Mouse (Mus musculus): Measurements from ENCODE around the gene Eml2.

The Eml2 gene

DNA sequence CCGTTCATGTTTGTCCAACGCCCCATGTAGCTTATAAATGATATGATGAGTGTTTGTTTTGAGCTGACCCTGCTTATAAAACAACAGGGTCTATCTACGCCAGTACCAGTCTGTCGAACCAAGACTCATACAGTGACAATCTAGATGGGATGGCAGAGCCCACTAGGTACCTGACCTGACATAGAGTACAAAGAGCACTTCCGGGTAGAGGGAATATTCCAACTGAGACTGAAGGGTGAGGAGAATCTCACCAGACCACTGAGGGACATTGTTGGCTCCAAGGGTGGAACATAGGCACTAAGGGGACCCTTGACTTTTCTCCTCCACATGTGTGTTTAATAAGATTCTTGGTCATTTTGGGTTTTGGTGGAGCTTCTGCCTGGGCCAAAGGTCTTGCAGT, 53.2 kb downstream of the Eml2 start:
- no peak for DNase-seq (ENCODE audit: low read depth)

DNA sequence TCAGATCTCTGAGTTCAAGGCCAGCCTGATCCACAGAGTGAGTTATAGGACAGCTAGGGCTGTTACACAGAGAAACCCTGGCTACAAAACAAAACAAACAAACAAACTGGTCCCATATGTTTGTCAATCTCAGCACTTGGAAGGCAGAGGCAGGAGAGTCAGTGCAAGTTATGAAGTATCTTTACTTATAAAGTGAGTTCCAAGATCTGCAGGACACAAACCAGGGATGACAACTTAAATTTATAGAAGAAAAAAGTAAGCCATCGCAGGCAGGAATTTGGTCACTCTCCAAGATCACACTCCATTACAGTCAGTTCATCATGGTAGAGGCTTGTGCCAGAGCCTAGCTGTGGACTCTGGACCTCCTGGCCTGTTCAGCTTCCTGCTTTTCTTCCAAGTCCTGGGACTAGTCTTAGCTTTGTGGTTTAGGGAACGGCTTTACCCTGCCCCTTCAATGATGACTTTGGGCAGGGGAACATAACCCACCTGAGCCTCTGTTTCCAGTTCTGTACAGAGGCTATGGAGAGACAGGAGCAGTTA, 53.9 kb downstream of the Eml2 start:
- no peak for DNase-seq (ENCODE audit: low read depth)

DNA sequence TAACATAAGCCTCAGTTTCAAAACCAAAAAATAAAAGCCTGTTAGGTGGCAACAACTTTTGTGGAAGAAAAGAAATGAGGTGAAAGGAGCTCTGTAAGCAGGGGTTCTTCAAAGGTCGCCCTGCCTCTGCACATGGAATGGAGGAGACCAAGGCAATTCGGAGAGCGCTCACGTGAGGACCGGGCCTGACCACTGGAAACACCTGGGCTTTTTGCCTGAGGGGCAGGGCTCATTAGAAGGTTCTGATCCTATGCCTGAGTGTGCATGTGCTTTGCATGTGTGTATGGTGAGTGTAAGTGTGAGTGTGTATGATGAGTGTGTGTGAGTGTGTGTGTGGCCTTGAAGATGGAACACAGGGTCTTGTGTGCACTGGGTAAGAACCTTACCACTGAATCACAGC, 54.7 kb downstream of the Eml2 start:
- no peak for DNase-seq (ENCODE audit: low read depth)

DNA sequence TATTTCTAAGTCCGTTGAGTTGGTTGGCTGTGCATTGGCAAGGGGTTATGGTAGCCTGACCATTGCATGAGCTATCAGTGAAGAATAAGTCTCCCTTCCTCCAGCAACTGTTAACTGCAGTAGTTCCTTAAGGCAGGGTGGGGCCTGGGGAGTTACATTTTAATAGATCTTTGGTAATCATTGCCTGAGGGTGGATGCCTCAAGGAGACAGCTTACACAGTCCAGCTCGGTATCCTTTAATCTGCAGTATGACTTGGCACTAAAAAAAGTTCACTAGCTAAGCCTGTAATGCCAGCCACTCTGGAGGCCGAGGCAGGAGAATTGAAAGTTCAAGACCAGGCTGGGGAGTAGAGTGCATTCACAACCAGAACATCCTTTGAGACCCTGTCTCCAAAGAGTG, 55.6 kb downstream of the Eml2 start:
- no peak for DNase-seq (ENCODE audit: low read depth)

DNA sequence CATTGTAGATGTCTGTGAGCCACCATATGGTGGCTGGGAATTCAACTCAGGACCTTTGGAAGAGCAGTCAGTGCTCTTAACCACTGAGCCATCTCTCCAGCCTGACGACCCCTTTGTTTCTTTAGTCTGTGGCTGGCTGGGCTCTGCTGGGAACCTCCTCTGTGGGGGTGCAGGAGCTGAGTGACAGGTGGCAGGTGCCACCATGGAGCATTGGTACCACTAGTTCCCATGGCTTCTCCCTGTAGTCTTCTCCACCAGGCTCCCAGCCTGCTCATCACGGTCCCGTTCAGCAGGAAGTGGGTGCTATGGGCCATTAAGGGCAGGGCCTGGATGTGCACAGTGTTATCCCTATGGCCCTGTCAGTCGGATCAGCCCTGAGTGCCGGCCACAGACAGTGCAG, 58.4 kb downstream of the Eml2 start:
- no peak for DNase-seq (ENCODE audit: low read depth)

DNA sequence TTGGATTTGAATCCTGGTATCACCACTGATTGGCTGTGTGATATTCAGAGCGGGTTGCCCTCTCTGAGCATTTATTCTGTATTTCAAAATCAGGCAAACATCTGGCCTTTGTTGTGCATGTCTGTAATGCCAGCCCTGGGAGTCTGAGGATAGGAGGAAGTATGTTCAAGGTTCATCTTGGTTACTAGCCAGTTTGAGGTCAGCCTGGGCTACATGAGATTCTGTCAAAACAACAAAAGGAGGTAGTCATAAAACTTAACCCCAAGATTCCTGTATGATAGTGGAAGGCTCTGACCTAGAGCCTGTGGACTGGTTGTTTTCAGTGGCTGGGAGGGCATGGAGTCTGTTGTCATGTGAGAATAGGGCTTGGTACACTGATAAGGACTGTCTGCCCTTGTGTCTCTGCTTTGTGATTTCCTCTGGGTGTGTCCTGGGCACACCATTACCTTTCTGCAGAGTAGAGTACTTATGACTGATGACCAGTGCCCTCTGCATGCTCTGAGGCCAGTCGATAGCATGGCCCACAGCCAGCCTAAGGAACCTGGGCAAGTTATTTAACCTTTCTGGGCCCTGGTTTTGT, 59.0 kb downstream of the Eml2 start:
- no peak for DNase-seq (ENCODE audit: low read depth)

DNA sequence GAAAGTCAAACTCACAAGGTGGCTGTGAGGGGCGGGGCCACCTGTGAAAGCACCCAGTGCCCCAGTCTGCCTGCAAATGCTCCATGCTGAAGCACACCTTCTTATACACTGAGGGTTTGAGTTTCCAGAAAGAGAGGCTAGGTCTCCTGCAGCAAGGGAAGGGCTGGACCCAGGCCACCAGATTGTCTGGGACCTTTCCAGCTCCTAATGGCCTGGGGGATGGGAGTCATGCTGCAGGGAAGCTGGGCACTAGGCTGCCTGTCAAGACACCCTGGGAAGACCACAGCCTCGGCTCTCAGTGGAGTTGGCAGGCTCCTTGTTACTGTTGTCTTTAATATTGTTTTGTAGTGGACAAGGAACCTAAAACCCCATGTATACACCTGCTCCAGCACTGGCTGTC, 60.2 kb downstream of the Eml2 start:
- no peak for DNase-seq (ENCODE audit: low read depth)

DNA sequence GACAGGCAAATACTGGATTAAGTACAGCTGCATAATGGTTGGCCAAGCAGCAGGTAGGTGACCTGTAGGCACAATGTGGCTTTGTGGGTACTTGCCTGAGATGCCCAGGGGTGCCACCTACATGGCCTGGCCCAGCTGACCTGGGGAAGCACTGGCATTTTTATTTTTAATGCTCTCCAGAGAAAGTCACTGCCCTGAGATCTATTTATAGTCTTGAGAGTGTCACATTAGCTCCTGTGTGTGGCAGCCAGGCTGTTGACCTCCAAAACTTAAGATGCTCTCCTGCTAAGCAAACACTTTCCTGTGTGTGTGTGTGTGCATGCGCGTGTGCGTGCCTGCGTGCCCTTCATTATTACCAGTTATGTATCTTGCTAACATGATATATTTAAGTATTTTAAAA, 62.1 kb downstream of the Eml2 start:
- DNase-seq (ENCODE audit: low read depth) = no peak

DNA sequence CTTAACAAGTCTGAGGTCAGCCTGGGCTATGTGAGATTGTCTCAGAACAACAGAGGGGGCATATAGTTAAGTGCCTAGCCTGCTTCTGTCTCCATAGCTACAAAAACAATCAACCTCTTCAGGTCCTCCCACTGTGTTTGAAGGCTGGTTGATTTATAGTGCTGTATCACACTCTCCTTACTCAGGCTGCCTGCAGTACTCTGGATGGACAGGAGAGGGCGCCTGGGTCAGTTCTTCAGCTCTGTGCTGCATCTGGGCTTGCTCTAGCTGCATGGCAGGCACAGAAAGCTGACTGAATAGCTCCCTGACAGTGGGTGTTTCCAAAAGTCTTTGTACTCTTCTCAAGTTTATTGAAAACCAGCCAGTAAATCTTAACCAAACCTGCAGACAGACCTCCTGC, 63.2 kb downstream of the Eml2 start:
- peak; percentile 96 for DNase-seq (ENCODE audit: low read depth)

DNA sequence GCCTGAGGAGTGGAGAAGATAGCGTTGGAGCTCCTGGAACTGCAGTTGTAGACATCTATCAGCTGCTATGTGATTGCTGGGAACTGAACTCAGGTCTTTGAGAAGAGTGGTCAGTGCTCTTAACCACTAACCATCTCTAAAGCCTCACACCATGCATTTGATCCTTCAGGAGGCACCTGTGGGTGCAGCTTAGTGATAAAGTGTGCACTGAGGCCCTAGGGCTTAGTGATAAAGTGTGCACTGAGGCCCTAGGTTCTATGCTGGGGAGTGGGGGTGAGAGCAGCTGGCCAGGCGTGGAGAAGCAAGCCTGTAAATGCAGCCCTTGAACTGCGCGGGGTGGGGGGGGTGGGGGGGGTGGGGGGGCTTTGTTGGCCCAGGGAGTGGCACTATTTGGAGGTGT, 63.8 kb downstream of the Eml2 start:
- DNase-seq (ENCODE audit: low read depth) = no peak

DNA sequence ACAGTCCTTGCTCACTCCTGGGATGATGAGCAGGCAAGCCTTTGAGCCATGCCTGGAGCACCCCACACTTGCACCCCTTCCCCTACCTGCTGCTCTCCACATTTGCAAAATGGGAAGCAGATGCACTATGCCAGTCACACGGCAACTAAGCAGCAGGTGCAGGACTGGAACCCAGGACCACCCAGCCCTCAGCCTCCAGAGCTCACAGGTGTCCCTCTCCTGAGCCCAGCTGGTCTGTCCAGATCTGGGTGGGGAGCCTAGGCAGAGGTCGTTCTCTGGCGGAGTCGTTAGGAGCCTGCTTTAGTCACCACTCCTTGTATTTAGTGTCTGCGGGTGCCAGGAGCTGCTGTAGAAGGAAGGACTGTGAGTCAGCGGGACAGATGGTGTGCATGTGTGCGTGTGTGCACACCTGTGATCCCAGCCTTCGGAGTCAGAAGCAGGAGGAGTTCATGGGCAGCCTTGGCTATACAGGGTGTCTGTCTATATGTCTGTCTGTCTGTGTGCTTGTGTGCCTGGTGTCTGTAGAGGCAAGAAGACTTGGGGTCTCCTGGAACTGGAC, 64.8 kb downstream of the Eml2 start:
- no peak for DNase-seq (ENCODE audit: low read depth)

DNA sequence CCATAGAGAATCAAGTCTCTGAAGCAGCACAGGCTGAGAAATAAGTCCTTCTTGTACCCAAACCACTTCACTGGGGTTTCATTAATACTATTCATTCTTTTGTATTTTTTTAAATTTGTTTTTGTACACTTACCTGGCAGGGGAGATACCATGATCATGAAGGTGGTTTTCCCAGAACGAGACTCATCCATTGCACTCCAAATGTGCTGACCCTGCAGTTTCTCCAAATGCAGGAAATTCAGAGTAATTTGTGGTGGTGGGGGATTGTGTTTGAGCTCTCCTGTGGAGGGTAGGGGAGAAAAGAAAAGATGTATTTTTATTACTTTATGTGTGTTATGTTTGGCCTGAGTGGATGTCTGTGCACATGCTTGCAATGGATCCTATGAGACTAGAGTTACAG, 65.8 kb downstream of the Eml2 start:
- no peak for DNase-seq (ENCODE audit: low read depth)

DNA sequence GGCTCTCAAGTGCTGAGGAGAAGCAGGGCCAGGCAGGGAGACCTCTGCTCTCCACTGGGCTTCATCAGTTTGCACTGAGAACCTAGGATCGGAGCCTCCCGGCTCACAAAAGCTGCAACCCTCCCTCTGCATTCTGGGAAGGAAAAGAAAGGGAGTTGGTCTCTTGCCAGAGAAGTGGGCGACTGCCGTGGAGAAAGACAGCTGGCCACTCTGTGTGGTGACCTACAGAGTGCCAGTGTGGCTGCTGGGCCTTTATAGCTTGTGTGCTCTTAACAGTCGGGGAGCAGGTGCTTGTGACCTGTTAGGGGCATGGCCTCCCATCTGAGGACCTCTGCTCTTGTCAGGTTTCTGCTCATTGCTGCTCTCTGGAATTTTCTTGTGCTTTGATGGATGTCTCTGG, 67.6 kb downstream of the Eml2 start:
- no peak for DNase-seq (ENCODE audit: low read depth)

DNA sequence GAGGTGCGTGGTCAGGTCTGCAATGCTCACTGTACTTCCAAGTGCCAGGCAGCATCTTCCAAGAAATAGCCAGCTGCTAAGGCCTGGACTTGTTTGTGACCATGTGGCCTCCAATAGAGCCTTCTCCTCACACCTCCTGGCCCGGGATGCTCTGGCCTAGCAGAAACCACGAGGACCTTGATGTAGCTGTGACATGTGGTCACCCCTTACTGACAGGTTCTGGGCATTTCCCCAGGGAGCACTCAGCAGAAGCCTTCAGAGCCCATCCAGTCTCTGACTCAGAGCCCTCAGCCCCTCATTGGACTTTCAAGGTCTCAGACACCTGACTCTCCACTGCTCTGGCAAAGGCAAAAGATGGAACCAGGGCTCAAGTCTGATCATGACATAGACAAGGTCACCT, 68.9 kb downstream of the Eml2 start:
- DNase-seq (ENCODE audit: low read depth) = no peak

DNA sequence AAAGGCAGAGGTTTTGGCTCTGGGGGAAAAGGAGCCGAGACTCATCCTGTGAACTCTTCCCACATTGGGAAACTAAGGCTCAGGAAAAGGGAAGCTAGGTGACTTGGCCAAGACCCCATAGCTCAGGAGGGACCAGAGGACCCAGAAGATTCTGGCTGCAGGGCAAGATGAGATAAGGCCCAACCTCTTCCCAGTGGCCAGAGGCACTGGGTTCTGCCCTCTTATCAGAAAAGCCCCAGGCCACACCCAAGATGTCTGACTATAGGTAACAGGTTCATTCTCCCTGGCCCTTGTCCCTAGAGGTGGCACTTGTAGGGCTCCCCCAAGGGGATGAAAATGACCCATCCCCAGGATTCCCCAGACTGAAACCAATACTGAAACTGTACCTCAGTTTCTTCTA, 70.6 kb downstream of the Eml2 start:
- no peak for DNase-seq (ENCODE audit: low read depth)

DNA sequence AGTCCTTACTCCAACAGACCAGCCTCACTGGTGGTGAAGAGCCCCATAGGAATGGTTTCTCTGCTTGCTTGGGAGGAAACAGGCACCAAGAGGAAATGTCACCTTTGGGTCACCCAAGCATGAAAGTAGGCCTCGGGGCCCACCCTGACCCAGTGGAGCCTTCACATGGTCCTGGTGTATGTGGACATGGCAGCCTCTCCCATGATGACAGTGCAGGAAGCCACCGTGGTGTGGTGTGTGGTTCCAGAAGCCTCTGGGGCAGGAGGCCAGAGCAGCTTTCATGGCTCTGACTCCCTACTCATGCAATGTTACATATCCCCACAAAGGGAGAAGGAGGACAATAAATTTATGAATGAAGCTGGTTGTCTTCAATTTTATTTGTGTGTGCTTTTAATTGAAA, 71.3 kb downstream of the Eml2 start:
- no peak for DNase-seq (ENCODE audit: low read depth)

DNA sequence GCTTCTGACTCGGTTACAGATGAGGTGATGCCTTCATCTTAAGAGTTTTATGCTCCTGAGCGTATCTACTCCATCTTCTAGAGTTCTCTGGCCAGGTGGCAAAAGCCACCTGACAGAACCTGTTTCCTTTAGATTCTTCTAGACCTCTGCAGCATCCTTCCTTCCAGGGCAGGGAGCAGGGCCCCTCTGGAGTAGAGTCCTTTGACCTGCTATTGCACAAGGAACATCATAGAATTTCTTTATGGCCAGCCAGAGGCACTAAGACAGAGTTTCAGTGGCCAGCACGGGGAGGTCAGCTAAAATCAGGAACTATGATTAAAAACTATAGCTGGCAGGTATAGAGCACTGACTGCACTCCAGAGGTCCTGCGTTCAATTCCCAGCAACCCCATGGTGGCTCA, 75.9 kb downstream of the Eml2 start:
- DNase-seq (ENCODE audit: low read depth) = no peak

DNA sequence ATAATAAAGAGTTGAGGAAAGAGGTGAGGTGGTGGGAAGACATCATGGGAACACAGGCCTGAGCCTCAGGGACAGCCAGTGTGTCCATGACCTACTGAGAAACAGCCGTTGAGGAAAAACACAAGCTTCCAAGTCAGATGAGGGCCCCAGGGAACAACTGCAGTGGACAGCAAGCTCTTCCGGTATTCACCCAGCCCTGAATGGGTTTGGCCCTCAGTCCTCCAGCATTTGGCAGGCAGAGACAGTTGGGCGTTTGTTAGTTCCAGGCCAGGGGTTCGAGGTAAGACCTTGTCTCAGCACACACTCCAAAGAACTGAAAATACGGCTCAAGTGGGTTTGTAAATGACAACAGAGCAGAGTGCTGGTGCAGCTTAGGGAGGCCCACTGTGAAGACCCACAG, 77.2 kb downstream of the Eml2 start:
- no peak for DNase-seq (ENCODE audit: low read depth)

DNA sequence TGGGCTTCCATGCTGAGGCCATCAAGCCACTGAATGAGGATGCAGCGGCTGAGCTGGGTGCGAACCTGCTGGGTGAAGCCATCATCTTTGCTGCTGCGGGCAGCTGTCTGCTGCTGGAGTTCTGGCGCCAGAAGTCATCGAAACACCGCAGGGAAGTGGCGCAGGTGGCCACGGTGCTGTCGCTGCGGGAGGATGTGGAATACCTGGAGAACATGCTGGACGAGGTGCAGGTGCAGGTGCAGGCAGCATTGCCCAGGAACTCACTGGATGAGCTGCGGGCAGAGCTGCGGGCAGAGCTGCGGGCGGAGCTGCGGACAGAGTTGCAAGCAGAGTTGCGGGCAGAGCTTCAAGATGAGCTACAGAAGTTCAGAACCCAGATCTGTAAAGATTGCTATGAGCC, 79.2 kb downstream of the Eml2 start:
- DNase-seq (ENCODE audit: low read depth) = no peak
